Mouse (Mus musculus) liver, embryonic 14 days (tissue): ENCODE results near the gene Olfr169. TPM values are rescaled to one million over a fixed set of nuclear protein-coding genes. Genes with fewer than 3 reads are reported as not detected.

Experiments used
- polyA plus RNA-seq: library from polyadenylated mRNA; depleted of rRNA; stranded (reverse); fragments of >200 nt; gene quantifications from 2 replicates; pipeline ENCODE4 v1.2.3, GENCODE M21; 2012; rRNA removed

The Olfr169 gene
- polyA plus RNA-seq, result not detected in 2 replicates

DNA sequence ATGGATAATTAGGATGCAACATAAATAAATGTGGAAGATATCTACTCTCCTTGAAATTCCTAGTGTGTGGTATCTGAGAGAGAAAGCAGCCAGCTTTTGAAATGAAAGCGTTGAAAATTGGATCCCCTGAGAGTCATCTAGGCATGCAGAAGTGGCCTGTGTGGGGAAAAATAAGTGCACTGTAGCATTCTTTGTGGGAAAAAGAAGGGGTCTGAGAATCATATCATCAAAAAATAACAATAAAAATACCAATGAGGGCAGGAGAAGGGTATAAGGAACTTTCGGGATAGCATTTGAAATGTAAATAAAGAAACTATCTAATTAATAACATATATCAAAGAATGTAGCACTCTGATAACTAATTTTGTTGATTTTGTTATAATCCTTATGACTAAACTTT lies at the start of gene Olfr169:
Gene Olfr169, minus strand, starts transcription at position 101 of the 400 bp plus-strand sequence.

GRCm38 (mm10) chr16:19611782-19612181 lies 40.2 kb upstream of the Olfr169 start, which contains the start of gene Olfr170:
Gene Olfr170, minus strand, starts transcription at chr16:19611882.

GRCm38 (mm10) chr16:19535455-19535854 lies 36.2 kb downstream of the Olfr169 start, which contains the start of gene Olfr168:
Gene Olfr168, minus strand, starts transcription at chr16:19535555.

DNA sequence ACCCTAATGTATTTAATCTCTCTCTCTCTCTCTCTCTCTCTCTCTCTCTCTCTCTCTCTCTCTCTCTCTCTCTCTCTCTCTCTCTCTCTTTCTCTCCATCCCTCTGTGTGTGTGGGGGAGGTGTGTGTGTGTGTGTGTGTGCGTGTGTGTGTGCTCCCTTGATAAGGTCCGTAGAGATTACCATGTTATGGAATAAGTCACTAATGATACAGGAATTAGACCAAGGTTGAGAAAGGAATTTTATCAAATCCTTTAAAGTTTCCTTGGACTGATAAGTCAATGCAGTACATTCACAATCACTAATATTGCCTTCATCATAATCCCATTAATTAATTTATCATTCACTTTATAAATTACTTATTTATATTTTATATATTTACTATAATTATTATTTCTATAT lies 49.4 kb downstream of the Olfr169 start, which contains the start of gene Olfr167:
Gene Olfr167, minus strand, starts transcription at position 101 of the 400 bp plus-strand sequence.

Other genes starting within 250 kb of the Olfr169 start
- not detected in 2 replicates for gene Olfr165, start 148.7 kb downstream of the Olfr169 start, polyA plus RNA-seq
- not detected in 2 replicates for gene Olfr166, start 88.1 kb downstream of the Olfr169 start, polyA plus RNA-seq
- gene Olfr167, start 49.5 kb downstream of the Olfr169 start, polyA plus RNA-seq, result not detected in 2 replicates
- not detected in 2 replicates for gene Olfr168, start 36.3 kb downstream of the Olfr169 start, polyA plus RNA-seq
- gene Olfr170, start 40.1 kb upstream of the Olfr169 start, polyA plus RNA-seq, result not detected in 2 replicates
- not detected in 2 replicates for gene Olfr171, start 58.1 kb upstream of the Olfr169 start, polyA plus RNA-seq
- not detected in 2 replicates for gene Lamp3, start 134.6 kb upstream of the Olfr169 start, polyA plus RNA-seq
- 0.10 and 0.17 TPM in 2 replicates for gene B3gnt5, start 188.4 kb upstream of the Olfr169 start, polyA plus RNA-seq